Mouse (Mus musculus) midbrain, embryonic 11.5 days (tissue): ENCODE results near the gene Zfp609. TPM values are rescaled to one million over a fixed set of nuclear protein-coding genes. Genes with fewer than 3 reads are reported as not detected.
A peak's percentile ranks its signal among the peaks of the same experiment; 100 is the strongest.
"Not testable (repeated sequence)": the region's sequence is repeated elsewhere in the genome, so short reads cannot be mapped to it uniquely, and the experiment has no call there.

Experiments
- ATAC-seq: fragments of 200-750 bp; cut with Nextera tagmentation; 2 replicates; pipeline ENCODE4 v1.8.0; 2017; ENCODE audit warnings: moderate TSS enrichment, moderate library complexity; ENCODE audit not compliant: low FRiP score
- DNase-seq: peaks from one replicate; pipeline ENCODE4 v3.0.0; 2015; ENCODE audit warnings: low spot score; ENCODE audit errors: missing footprints
- H3K27ac ChIP-seq: fragments of 300-500 bp; sonication (generic); 2 replicates; pipeline ENCODE4 v1.5.1; 2014; ENCODE audit warnings: low read depth, low read length
- H3K27me3 ChIP-seq: fragments of 300-500 bp; sonication (generic); 2 replicates; pipeline ENCODE4 v1.6.1; 2014; ENCODE audit warnings: mild to moderate bottlenecking, low read length, moderate library complexity, mixed read lengths; ENCODE audit not compliant: control insufficient read depth, insufficient read depth
- H3K36me3 ChIP-seq: fragments of 300-500 bp; sonication (generic); 2 replicates; pipeline ENCODE4 v1.6.1; 2014; ENCODE audit warnings: mild to moderate bottlenecking, low read length, moderate library complexity, mixed read lengths; ENCODE audit not compliant: control insufficient read depth, insufficient read depth
- H3K4me1 ChIP-seq: fragments of 300-500 bp; sonication (generic); 2 replicates; pipeline ENCODE4 v1.6.1; 2014; ENCODE audit warnings: low read length; ENCODE audit not compliant: control insufficient read depth, insufficient read depth
- H3K4me2 ChIP-seq: fragments of 300-500 bp; sonication (generic); 2 replicates; pipeline ENCODE4 v1.6.1; 2014; ENCODE audit warnings: mild to moderate bottlenecking, moderate library complexity
- H3K4me3 ChIP-seq: fragments of 300-500 bp; sonication (generic); 2 replicates; pipeline ENCODE4 v1.5.1; 2014; ENCODE audit warnings: low read depth, low read length
- H3K9ac ChIP-seq: fragments of 300-500 bp; sonication (generic); 2 replicates; pipeline ENCODE4 v1.6.1; 2014; ENCODE audit warnings: low read length
- H3K9me3 ChIP-seq: fragments of 300-500 bp; sonication (generic); 2 replicates; pipeline ENCODE4 v1.6.1; 2016; ENCODE audit warnings: low read length; ENCODE audit not compliant: control insufficient read depth
- WGBS: fragments of 180-500 bp; shearing (Covaris S2); extraction: QIAGEN DNeasy Blood & Tissue Kit; methylation state at CpG from one replicate; pipeline ENCODE4 v1.1.7; 2014; 5-methylcytosine and 5-hydroxymethylcytosine counted together
- polyA plus RNA-seq: library from polyadenylated mRNA; unstranded; fragments of >200 nt; fragmentation: Nextera tagmentation; extraction: Ambion mirVana; gene quantifications from 2 replicates; pipeline ENCODE4 v1.2.1, GENCODE M21; 2014

Gene Zfp609
- polyA plus RNA-seq, 1 experiment from 2014 or later: 7.4 TPM

- no peak for DNase-seq
- Histone ChIP-seq H3K4me2 (no peak overlapping the region), H3K36me3 (no peaks in the 10 kb centered on the region), H3K9ac (no peak overlapping the region), H3K27me3 (no peaks in the 10 kb centered on the region), H3K27ac (0 out of 2 replicates have a peak overlapping the region, but pooled peaks have one; percentile 28), H3K9me3 (no peaks in the 10 kb centered on the region), H3K4me1 (peaks cover 9% of the 10 kb centered on the region; the same call in 1 of the 2 replicates), H3K4me3 (no peak overlapping the region)
- 62% methylated on average over 8 of the region's 8 CpGs for WGBS
- no peak for ATAC-seq
Measured at GRCm38 (mm10) chr9:65786885-65787787, 40.2 kb downstream of the Zfp609 start.

- no peaks in the 10 kb centered on the region for H3K9me3 ChIP-seq
- 82% methylated on average over 4 of the region's 4 CpGs for WGBS
- no peak overlapping the region for H3K27ac ChIP-seq
- no peak overlapping the region for H3K9ac ChIP-seq
- H3K36me3 ChIP-seq: no peaks in the 10 kb centered on the region
- H3K4me1 ChIP-seq: peaks cover 7% of the 10 kb centered on the region; the same call in 1 of the 2 replicates
- no peak overlapping the region for H3K4me2 ChIP-seq
- DNase-seq (no peak), ATAC-seq (no peak)
- H3K27me3 ChIP-seq: no peaks in the 10 kb centered on the region
- no peak overlapping the region for H3K4me3 ChIP-seq
Measured at GRCm38 (mm10) chr9:65785772-65786368, 41.5 kb downstream of the Zfp609 start.

- not testable (repeated sequence) for H3K4me2 ChIP-seq, H3K27ac ChIP-seq, H3K4me3 ChIP-seq, H3K9me3 ChIP-seq, H3K9ac ChIP-seq, ATAC-seq, H3K36me3 ChIP-seq, H3K27me3 ChIP-seq, DNase-seq
- 94% methylated on average over 3 of the region's 3 CpGs for WGBS
- peaks cover 15% of the 10 kb centered on the region for H3K4me1 ChIP-seq
Measured at GRCm38 (mm10) chr9:65779619-65780018, 47.7 kb downstream of the Zfp609 start.

- no peak overlapping the region for H3K4me2 ChIP-seq
- H3K27ac ChIP-seq: no peak overlapping the region
- H3K9ac ChIP-seq: no peak overlapping the region
- no peaks in the 10 kb centered on the region for H3K27me3 ChIP-seq
- no peak for DNase-seq
- no peaks in the 10 kb centered on the region for H3K36me3 ChIP-seq
- peaks cover 15% of the 10 kb centered on the region for H3K4me1 ChIP-seq
- ATAC-seq: no peak
- H3K4me3 ChIP-seq: no peak overlapping the region
- H3K9me3 ChIP-seq: no peaks in the 10 kb centered on the region
- WGBS: 19% methylated on average over 1 of the region's 1 CpGs
Measured at GRCm38 (mm10) chr9:65776874-65777432, 50.4 kb downstream of the Zfp609 start.

GRCm38 (mm10) chr9:65776137-65776872, 51.1 kb downstream of the Zfp609 start:
- no peaks in the 10 kb centered on the region for H3K27me3 ChIP-seq
- H3K27ac ChIP-seq: no peak overlapping the region; the same call in 1 of the 2 replicates
- H3K9me3 ChIP-seq: no peaks in the 10 kb centered on the region
- DNase-seq: no peak
- H3K4me2 ChIP-seq: no peak overlapping the region
- H3K36me3 ChIP-seq: no peaks in the 10 kb centered on the region
- H3K4me1 ChIP-seq: peaks cover 19% of the 10 kb centered on the region
- no peak overlapping the region for H3K4me3 ChIP-seq
- ATAC-seq: no peak
- no peak overlapping the region for H3K9ac ChIP-seq
- WGBS: 8% methylated on average over 8 of the region's 8 CpGs

- Histone ChIP-seq H3K4me2 (no peak overlapping the region), H3K4me3 (no peak overlapping the region), H3K36me3 (no peaks in the 10 kb centered on the region), H3K4me1 (peaks cover 24% of the 10 kb centered on the region), H3K27ac (no peak overlapping the region), H3K9ac (no peak overlapping the region), H3K9me3 (no peaks in the 10 kb centered on the region), H3K27me3 (no peaks in the 10 kb centered on the region)
- DNase-seq: no peak
- WGBS: 96% methylated on average over 7 of the region's 7 CpGs
- ATAC-seq: no peak
Measured at GRCm38 (mm10) chr9:65773783-65774182, 53.6 kb downstream of the Zfp609 start.

GRCm38 (mm10) chr9:65771011-65771664, 56.2 kb downstream of the Zfp609 start:
- H3K4me3 ChIP-seq: no peak overlapping the region
- WGBS: 20% methylated on average over 11 of the region's 11 CpGs
- no peak for ATAC-seq
- no peaks in the 10 kb centered on the region for H3K36me3 ChIP-seq
- H3K27ac ChIP-seq: no peak overlapping the region
- H3K4me1 ChIP-seq: peaks cover 10% of the 10 kb centered on the region
- no peaks in the 10 kb centered on the region for H3K9me3 ChIP-seq
- no peaks in the 10 kb centered on the region for H3K27me3 ChIP-seq
- H3K4me2 ChIP-seq: no peak overlapping the region
- DNase-seq: no peak
- no peak overlapping the region for H3K9ac ChIP-seq

GRCm38 (mm10) chr9:65762728-65763127, 64.6 kb downstream of the Zfp609 start:
- H3K9ac ChIP-seq: no peak overlapping the region
- no peak overlapping the region for H3K4me3 ChIP-seq
- H3K36me3 ChIP-seq: no peaks in the 10 kb centered on the region
- no peak overlapping the region for H3K4me2 ChIP-seq
- DNase-seq: no peak
- H3K9me3 ChIP-seq: no peaks in the 10 kb centered on the region
- no peaks in the 10 kb centered on the region for H3K27me3 ChIP-seq
- WGBS: 91% methylated on average over 4 of the region's 4 CpGs
- no peak overlapping the region for H3K27ac ChIP-seq
- H3K4me1 ChIP-seq: no peaks in the 10 kb centered on the region
- ATAC-seq: no peak
